ENCODE assay signal across 10 mouse cellular contexts in genomic region chrX:6047066-6047935, GRCm38 (mm10). TPM values are rescaled to one million over a fixed set of nuclear protein-coding genes. Genes with fewer than 3 reads are reported as not detected.
DNase-seq lines count a peak whose midpoint lies in the region; ATAC-seq lines count a peak whose summit lies in the region.
"Not testable (repeated sequence)": the region's sequence is repeated elsewhere in the genome, so short reads cannot be mapped to it uniquely, and the experiment has no call there.
"Had no signal": no experiment of that assay in that cellular context is flagged by ENCODE, and none has a peak within 500 bp of the region (broad histone marks: within the 10 kb centered on the region; RNA-seq: fewer than 3 reads in every experiment).

Nudt11 (plus strand) TSS chrX:6047453.

- not testable (repeated sequence) for H3K9me3 ChIP-seq in embryonic facial prominence, embryonic 11.5 days (replicated peaks; ENCODE audit: control insufficient read depth, low read length); hindbrain, embryonic 13.5 days; limb, embryonic 12.5 days; midbrain, embryonic 13.5 days; stomach, embryonic 14.5 days (ENCODE audit: control insufficient read depth, low read depth, low read length)

- not testable (repeated sequence) for H3K27me3 ChIP-seq in embryonic facial prominence, embryonic 11.5 days (ENCODE audit: control insufficient read depth, insufficient read depth, low read length); hindbrain, embryonic 13.5 days; limb, embryonic 12.5 days; midbrain, embryonic 13.5 days; stomach, embryonic 14.5 days (ENCODE audit: control insufficient read depth, insufficient read depth, low read length)

- not testable (repeated sequence) for H3K27ac ChIP-seq in embryonic facial prominence, embryonic 11.5 days (replicated peaks; ENCODE audit: low read depth, low read length); limb, embryonic 12.5 days; stomach, embryonic 14.5 days (ENCODE audit: low read length)
- peak within 1 kb of the TSS; percentile 79 for H3K27ac ChIP-seq in hindbrain, embryonic 13.5 days
- peak within 1 kb of the TSS; percentile 82 for H3K27ac ChIP-seq in midbrain, embryonic 13.5 days

- H3K36me3 ChIP-seq in embryonic facial prominence, embryonic 11.5 days (replicated peaks; ENCODE audit: control insufficient read depth, insufficient read depth, low read depth, low read length); hindbrain, embryonic 13.5 days; limb, embryonic 12.5 days; midbrain, embryonic 13.5 days; stomach, embryonic 14.5 days (ENCODE audit: control insufficient read depth, insufficient read depth, low read length): not testable (repeated sequence)

- not testable (repeated sequence) for DNase-seq in adrenal gland, postnatal 25 days; embryonic facial prominence, embryonic 11.5 days (ENCODE audit: low spot score)
- peak; percentile 1 to 13 for DNase-seq in kidney, postnatal 36 days

- H3K9ac ChIP-seq in embryonic facial prominence, embryonic 11.5 days (replicated peaks; ENCODE audit: low read length); hindbrain, embryonic 13.5 days; limb, embryonic 12.5 days (replicated peaks); stomach, embryonic 14.5 days (replicated peaks; ENCODE audit: low read depth, low read length): not testable (repeated sequence)
- H3K9ac ChIP-seq in midbrain, embryonic 13.5 days (replicated peaks): 0 out of 2 replicates have a peak within 1 kb of the TSS, but pooled peaks have one; percentile 41

- H3K4me2 ChIP-seq in embryonic facial prominence, embryonic 11.5 days (ENCODE audit: low read depth, low read length): peak within 1 kb of the TSS; percentile 29
- peak within 1 kb of the TSS; percentile 52; the same call in 1 of the 2 replicates for H3K4me2 ChIP-seq in hindbrain, embryonic 13.5 days
- peak within 1 kb of the TSS; percentile 51 for H3K4me2 ChIP-seq in limb, embryonic 12.5 days
- H3K4me2 ChIP-seq in midbrain, embryonic 13.5 days (replicated peaks): peak within 1 kb of the TSS; percentile 56
- H3K4me2 ChIP-seq in stomach, embryonic 14.5 days (replicated peaks; ENCODE audit: low read depth, low read length): peak within 1 kb of the TSS; percentile 31; the same call in 1 of the 2 replicates

- H3K4me1 ChIP-seq in embryonic facial prominence, embryonic 11.5 days (ENCODE audit: control insufficient read depth, insufficient read depth, low read length); limb, embryonic 12.5 days (replicated peaks); stomach, embryonic 14.5 days (ENCODE audit: control insufficient read depth, insufficient read depth, low read length): not testable (repeated sequence)
- peaks cover 12% of the 10 kb centered on the region; the same call in 1 of the 2 replicates for H3K4me1 ChIP-seq in hindbrain, embryonic 13.5 days (replicated peaks)
- peaks cover 11% of the 10 kb centered on the region; the same call in 1 of the 2 replicates for H3K4me1 ChIP-seq in midbrain, embryonic 13.5 days (replicated peaks)

- peak; percentile 93 for ATAC-seq in embryonic facial prominence, embryonic 11.5 days (replicated peaks; ENCODE audit: insufficient number of reproducible peaks, low FRiP score, low TSS enrichment, low read depth)
- peak; percentile 53 for ATAC-seq in granulocyte monocyte progenitor cell, adult 5-6 weeks (replicated peaks; ENCODE audit: poor library complexity, severe bottlenecking)
- ATAC-seq in hindbrain, embryonic 13.5 days (ENCODE audit: low FRiP score): peak; percentile 92
- ATAC-seq in limb, embryonic 12.5 days (ENCODE audit: insufficient number of reproducible peaks, insufficient read depth, low FRiP score, low TSS enrichment, low read depth): peak; percentile 90
- ATAC-seq in midbrain, embryonic 13.5 days: peak; percentile 94
- peak; percentile 86 for ATAC-seq in stomach, embryonic 14.5 days (ENCODE audit: insufficient number of reproducible peaks, insufficient read depth, low FRiP score, low read depth)

- WGBS in embryonic facial prominence, embryonic 11.5 days: no CpG with 5 or more reads among the region's 121 CpGs
- WGBS in hindbrain, embryonic 13.5 days: no CpG with 5 or more reads among the region's 121 CpGs
- no CpG with 5 or more reads among the region's 121 CpGs for WGBS in limb, embryonic 12.5 days
- no CpG with 5 or more reads among the region's 121 CpGs for WGBS in midbrain, embryonic 13.5 days
- no CpG with 5 or more reads among the region's 121 CpGs for WGBS in stomach, embryonic 14.5 days

- not testable (repeated sequence) for H3K4me3 ChIP-seq in embryonic facial prominence, embryonic 11.5 days (ENCODE audit: low read depth, low read length)
- peak within 1 kb of the TSS; percentile 43 for H3K4me3 ChIP-seq in hindbrain, embryonic 13.5 days
- peak within 1 kb of the TSS; percentile 33 for H3K4me3 ChIP-seq in limb, embryonic 12.5 days (replicated peaks)
- peak within 1 kb of the TSS; percentile 45 for H3K4me3 ChIP-seq in midbrain, embryonic 13.5 days (replicated peaks)
- H3K4me3 ChIP-seq in stomach, embryonic 14.5 days (ENCODE audit: low read depth, low read length): peak within 1 kb of the TSS; percentile 6; the same call in 1 of the 2 replicates

RNA-seq across cellular contexts. Expression of gene Nudt11, which starts in this region (rescaled TPM):
- 22.5 and 32.0 TPM in 2 replicates for total RNA-seq in adrenal gland, postnatal 25 days (2021)
- 9.1 and 10.9 TPM in 2 replicates for polyA plus RNA-seq in embryonic facial prominence, embryonic 11.5 days (2014; fragmentation: Nextera tagmentation; extraction: Ambion mirVana)
- not detected in 2 replicates for total RNA-seq in granulocyte monocyte progenitor cell, adult 5-6 weeks (2014; fragmentation: Nextera tagmentation)
- total RNA-seq in granulocyte monocyte progenitor cell, adult 5-6 weeks (2017): not detected in 2 replicates
- polyA plus RNA-seq in hindbrain, embryonic 13.5 days (2015; fragmentation: Nextera tagmentation; extraction: Ambion mirVana): 18.1 and 19.0 TPM in 2 replicates
- polyA plus RNA-seq in limb, embryonic 12.5 days (2016; fragmentation: Nextera tagmentation; extraction: Ambion mirVana): 5.8 and 7.3 TPM in 2 replicates
- 17.4 and 19.0 TPM in 2 replicates for polyA plus RNA-seq in midbrain, embryonic 13.5 days (2015; fragmentation: Nextera tagmentation; extraction: Ambion mirVana)
- 4.0 and 4.1 TPM in 2 replicates for polyA plus RNA-seq in stomach, embryonic 14.5 days (2014; fragmentation: Nextera tagmentation; extraction: Ambion mirVana)
- polyA plus RNA-seq: activated CD4-positive, CD25-positive, alpha-beta regulatory T cell, adult 4 months; CD4-positive, CD25-positive, alpha-beta regulatory T cell, adult 4 months had no signal

Comparison
In these comparisons a context has a peak if more than half of its experiments do, and no peak if none do; other contexts are left out.
1. RNA of gene Nudt11 (total RNA-seq): 22.5 to 32.0 TPM in adrenal gland, postnatal 25 days; not detected in granulocyte monocyte progenitor cell, adult 5-6 weeks; every median in the first group is over 10 times any median in the second.
2. Peak in ATAC-seq in granulocyte monocyte progenitor cell, adult 5-6 weeks; RNA of the gene not detected or under 1 TPM.
3. Peak in every context shown above with its lines, with median percentiles within 50 percentile points of each other: ATAC-seq and H3K4me2 ChIP-seq.